Mouse (Mus musculus) adrenal gland, adult 8-10 months (tissue): ENCODE results near the gene Kdm2b. TPM values are rescaled to one million over a fixed set of nuclear protein-coding genes. Genes with fewer than 3 reads are reported as not detected.
A peak's percentile ranks its signal among the peaks of the same experiment; 100 is the strongest.

Experiments
- DNase-seq: peaks from one replicate; pipeline ENCODE4 v3.0.0; 2022
- total RNA-seq, 4 experiments: library from RNA; stranded (reverse); gene quantifications; 2 replicates each; pipeline ENCODE4 v1.2.4; 2022

Gene Kdm2b
- total RNA-seq, 4 experiments from 2014 or later = 16.9 to 20.0 (median 18.5) TPM

- no peak for DNase-seq
Observed at GRCm38 (mm10) chr5:122972116-122972515, 17.5 kb downstream of the Kdm2b start.

- no peak for DNase-seq
Observed at GRCm38 (mm10) chr5:122971438-122971837, 18.2 kb downstream of the Kdm2b start.

GRCm38 (mm10) chr5:122970056-122970455 is 19.6 kb downstream of the Kdm2b start:
- DNase-seq = no peak

- peak; percentile 37 for DNase-seq
Observed at GRCm38 (mm10) chr5:122968322-122968721, 21.3 kb downstream of the Kdm2b start.

DNA sequence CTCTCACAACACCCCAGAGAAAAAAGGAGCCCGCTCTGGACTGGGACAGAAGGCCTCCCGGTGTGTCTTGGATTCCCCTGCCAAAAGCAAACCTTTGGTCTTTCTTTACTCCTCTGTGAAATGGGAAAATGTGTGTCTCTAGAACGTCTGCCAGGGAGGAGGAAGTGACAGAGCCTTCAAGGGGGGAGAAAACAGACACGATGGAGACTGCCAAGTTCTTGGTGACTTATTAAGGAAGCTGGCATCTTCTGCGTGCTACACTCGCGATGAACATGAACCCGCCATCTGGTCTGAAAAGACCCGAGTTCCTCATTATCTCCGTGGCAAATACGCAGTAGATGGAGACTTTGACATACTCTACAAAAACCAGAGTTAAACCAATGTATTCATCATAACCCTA is 24.2 kb downstream of the Kdm2b start:
- DNase-seq = no peak

DNA sequence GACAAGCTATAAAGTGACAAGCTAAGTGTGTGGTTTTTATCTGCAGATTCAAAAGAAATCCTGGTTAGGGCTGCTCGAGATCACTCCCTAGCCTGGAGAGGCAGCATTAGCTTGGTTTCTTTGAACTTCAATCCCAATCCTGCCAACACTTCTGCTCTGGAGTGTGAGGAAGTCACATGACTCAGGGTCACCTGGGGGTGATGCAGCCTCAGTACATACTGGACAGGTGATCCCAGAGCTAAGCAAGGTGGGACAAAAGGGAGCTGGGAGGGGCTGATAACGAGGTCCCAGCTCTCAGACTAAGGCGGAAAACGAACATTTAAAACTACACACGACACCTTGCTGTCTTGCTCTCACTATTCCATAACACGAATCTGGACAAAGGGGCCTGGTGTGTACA is 24.8 kb downstream of the Kdm2b start:
- no peak for DNase-seq

GRCm38 (mm10) chr5:122961905-122962304 is 27.7 kb downstream of the Kdm2b start:
- no peak for DNase-seq

DNA sequence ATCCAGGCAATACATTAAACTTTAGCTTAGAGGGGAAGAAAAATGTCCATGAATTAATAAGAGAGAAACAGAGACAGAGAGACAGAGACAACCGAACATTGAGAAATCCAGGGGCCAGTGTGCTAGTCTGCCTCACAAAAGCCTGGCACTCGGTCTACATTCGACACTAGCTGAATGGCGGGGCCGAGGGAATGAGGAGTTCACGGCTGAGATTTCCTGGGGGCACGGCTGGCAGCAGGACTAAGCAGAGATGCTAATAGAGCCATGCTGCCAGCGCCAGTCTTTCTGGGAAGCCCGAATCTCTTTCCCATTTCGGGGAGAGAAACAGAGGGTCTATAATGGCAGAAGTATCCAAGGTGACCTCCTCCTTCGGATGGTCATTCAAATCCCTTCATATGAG is 30.2 kb downstream of the Kdm2b start:
- DNase-seq = no peak

DNA sequence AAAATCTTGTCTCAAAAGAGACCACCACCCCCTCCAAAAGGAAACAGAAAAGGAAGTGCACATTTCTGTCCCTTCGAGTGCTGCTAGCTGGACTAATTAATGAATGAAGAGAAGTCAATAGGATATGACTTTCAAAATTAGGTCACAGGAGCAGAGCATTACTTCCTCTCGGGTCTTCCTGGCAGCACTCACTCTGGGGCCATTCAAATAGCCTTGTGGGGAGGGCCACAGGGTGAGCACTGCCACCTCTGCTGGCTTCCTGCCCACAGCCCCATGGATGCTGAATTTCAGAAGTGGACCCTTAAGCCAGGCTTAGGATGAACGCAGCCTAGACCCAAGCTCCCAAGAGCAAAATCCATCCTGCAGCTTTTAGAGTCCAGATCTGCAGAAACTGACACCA is 33.6 kb downstream of the Kdm2b start:
- DNase-seq = no peak

GRCm38 (mm10) chr5:122951913-122952641 is 37.5 kb downstream of the Kdm2b start:
- no peak for DNase-seq

DNA sequence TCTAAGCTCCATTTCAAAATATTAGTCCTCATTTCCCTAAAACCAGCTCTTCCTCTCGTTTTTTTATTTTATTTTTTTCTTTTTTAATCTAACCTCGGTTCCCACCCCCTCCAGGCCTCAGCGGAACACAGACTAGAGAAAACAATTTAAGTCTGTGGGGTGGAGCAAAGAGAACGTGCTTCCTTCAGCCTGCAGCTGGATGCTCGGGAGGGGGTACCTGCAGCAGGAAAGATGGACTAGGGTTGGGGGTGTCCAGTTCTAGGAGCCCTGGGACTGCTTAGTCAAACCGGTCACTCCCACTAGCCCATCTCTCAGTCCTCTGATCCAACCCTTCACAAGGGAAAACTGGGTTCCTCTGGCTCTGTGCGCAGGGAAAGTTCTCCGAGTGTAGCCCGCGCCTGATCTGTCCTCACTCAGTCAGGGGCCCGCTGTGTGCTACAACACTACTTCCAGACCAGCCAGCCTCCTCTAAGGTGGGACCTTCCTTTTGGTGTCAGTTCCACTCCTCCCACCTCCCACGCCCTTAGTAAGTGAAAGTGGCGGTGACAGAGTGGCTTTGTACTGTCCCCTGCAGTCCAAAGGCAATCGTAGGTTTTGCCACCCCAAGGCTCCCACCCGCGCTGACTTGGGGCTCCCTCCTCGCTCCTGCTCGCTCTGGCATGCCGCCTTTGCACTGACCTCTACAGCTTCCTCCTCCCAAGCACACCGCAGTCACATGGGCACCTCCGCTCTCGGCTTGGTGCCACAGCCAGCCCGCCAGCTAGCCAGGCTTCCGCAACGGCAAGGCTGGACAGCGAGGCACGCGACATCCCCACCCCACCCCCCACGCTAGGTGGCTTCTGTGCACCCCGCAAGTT is 38.3 kb downstream of the Kdm2b start:
- peak; percentile 34 for DNase-seq

DNA sequence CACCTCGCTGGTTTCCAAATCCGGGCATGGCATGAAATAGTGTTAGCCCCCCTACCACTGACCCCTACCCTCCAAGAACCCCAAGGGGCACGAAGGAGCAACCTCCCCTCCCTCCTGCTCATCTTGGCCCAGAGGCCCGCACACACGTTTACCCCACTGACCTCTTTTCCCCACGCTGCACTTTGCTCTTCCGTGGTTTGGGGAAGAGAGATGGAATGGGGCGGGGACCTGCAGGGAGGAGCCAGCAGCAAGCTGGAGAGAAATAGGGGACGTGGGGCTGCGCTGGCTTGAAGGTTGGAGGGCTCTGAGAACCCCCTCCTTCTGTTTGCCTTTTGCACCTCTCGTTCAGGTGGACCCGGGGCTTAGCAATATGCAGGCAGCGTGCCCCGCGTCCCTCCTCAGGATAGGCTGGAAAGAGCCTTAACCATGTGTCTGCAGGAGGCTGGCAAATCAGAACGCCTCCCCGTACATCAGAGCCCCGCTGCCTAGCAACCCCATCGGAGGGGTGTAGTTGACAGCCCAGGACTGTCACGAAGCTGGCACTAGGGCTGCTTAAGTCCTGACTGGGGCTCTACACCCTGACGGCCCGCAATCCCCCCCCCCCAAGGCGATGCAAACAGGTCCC is 39.2 kb downstream of the Kdm2b start:
- no peak for DNase-seq

DNA sequence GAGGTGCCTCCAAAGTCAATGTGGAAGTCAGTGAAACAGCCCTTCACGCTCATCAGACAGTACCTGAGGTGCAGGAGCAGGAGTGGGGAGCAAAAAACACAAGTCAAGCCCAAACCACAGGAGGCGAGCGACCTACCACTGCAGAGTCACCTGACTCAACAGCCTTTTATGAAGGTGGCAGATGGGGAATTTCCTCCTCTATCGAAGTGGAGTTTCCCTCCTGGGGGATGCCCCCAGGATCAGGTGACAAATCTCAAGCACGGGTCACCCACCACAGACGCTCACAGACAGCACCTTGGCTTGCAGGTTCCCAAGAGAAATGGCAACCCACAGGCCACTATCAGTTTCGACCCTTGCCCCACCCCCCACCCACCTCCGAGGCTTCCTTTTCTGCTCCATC is 40.5 kb downstream of the Kdm2b start:
- DNase-seq = no peak

DNA sequence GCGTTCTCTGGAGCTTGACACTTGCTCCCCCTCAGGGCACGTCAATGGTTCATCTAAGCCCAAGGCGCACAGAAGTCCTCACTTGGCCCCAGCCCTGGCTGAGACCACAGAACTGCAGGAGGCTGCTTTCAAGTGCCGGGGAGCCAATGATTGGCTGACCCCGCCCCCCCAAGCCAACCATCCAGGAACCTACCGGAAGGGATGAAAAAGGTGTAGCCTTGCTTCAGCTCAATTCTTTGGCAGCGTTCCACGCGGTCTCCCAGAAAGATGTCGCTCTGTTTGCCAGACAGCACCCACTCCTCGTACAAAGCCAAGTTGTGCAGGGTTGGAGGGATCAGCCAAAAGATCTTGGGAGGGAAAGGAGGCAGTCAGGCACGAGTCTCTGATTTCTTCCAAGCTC is 42.1 kb downstream of the Kdm2b start:
- no peak for DNase-seq

DNA sequence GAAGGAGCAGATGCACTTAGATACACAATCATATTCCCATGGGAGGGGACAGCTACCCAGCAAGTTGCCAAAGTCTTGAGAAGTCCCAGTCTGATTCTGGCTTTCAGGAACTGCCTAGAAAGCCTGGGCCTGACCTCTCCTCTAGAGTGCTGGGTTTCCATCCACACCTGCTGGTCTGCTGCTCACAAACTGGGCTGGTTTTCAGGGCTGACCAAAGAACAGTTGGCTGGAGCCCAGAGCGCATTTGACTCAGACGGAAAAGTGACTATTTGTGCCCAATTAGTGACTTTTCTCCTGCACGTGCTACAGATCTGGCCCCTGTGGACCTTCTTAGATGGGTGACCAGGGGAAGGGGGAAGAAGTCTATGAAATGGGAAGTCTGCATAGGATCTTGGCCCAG is 50.9 kb downstream of the Kdm2b start:
- DNase-seq = no peak

DNA sequence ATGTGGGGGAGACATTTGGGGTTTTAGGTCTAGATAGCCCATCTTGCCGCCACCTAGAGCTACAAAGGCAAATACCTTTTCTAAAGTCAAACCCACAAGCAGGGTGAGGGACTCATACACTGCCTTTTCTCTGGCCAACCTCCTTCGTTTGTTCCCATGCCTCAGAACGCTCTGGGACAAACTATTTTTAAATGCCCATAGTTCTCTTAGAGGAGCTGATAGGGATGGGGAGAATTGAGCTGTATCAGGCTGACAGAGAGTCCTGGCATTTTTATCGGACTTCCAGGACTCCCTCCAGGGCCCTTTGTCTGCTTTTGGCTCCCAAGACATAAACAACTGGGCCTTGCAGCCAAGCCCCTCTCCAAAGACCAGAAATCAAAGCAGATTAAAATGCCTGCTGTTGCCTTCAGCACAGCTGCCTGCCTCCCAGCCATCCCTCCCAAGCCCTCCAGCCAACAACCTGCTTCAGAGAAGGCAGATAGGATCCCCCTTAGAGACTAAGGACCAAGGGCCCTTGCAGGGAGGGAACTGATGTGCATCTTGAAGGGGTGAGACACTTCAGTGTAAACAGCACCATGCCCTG is 51.6 kb downstream of the Kdm2b start:
- DNase-seq = no peak

DNA sequence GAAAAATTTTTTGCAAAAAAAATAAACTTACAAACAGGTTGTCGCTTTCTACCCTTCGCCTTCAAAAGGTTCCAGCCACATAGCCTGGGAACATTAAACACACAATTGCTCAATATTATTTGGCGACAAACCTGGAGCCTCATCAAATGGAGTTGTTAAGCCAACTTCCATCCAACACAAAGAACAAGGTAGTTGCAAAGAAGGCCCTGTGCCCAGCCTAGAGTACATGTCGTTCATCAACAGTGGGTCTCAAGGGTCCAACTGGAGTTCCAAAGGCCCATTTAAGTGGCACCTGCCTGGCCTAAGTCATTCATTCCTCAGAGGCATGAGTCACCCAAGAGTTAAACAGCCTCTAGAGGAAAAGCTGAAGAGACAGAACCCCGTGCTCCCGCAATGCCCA is 52.6 kb downstream of the Kdm2b start:
- no peak for DNase-seq

DNA sequence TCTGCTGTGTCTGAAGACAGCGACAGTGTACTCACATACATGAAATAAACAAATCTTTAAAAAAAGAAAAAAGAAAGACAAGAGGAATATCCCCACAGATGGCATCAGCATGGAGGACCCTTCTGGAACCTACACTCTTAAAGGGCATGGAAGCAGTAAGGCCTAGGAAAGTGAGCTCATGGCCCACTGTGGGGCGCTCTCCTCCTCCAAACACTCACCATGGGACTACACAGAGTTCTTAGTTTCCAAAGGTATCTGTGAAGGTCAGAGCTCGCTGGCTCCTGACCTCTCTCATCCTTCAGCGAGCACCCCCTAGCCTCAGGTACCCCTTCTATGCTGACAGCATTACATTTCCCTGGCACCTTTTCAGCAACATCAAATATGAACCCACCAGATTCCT is 53.8 kb downstream of the Kdm2b start:
- no peak for DNase-seq

DNA sequence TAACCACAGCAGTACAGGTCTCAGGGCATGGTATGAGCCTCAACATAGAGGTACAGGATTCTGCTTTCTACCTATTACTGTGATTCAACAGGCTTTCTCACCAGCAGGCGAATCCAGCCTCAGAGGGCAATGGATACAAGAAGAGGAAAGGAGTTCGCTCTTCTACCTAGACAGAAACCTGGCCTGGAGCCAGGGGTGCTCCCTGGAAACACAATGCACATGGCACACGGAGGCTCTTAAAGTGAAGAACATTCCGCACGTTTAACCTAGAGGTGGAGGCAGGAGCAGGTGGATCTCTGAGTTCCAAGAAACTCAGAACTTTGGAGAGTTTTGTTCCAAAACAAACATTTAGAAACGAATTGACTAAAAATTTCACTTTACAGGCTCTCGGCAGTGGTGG is 58.6 kb downstream of the Kdm2b start:
- DNase-seq = no peak

- no peak for DNase-seq
Observed at GRCm38 (mm10) chr5:122928293-122928692, 61.3 kb downstream of the Kdm2b start.

DNA sequence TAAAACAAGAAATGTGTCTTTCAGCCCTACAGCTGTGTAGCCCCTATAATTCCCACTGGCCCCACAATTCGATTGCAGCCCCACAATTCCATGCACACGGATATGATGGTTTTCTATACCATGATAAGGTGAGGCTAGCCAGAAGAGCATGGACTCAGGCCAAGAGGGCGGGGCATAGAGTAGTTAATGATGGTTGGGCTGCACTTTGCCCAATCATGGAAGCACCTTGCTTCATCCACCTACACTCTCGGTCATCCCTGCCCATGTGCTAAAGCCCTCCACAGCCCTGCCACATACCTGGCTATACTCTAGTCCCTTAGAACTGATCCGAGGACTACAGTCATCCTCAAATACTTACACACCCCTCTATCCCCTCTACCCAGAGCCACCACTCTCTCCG is 61.9 kb downstream of the Kdm2b start:
- no peak for DNase-seq

- no peak for DNase-seq
Observed at GRCm38 (mm10) chr5:122927092-122927491, 62.5 kb downstream of the Kdm2b start.

DNA sequence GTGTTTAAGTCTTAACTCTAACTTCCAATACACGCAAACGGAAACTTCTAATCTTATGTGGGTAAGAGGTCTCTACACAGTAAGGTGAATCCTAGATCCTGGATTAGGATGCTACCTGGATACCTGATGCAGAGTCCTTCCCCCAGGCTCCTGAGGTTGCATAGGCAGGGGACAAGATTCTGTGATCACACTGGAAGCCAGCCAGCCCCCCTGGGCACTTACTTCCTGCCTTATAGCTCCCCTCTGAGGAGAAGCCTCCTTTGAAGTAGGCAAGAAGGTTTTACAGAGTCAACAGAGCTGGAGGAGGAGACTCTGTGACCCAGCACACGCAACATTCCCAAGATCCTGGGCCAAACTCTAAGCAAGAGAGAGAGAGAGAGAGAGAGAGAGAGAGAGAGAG is 63.3 kb downstream of the Kdm2b start:
- no peak for DNase-seq
